Mouse (Mus musculus) stomach, postnatal 0 days (tissue): Measurements from ENCODE around the gene 4931414P19Rik.

Experiments used
- CTCF ChIP-seq: IDR thresholded peaks from 2 replicates; pipeline ENCODE4 v1.5.1; 2016; ENCODE audit warnings: antibody characterized with exemption, low read depth, mild to moderate bottlenecking, moderate library complexity
- EP300 ChIP-seq: optimal IDR thresholded peaks from 2 replicates; pipeline ENCODE3; 2016; ENCODE audit warnings: antibody characterized with exemption

DNA sequence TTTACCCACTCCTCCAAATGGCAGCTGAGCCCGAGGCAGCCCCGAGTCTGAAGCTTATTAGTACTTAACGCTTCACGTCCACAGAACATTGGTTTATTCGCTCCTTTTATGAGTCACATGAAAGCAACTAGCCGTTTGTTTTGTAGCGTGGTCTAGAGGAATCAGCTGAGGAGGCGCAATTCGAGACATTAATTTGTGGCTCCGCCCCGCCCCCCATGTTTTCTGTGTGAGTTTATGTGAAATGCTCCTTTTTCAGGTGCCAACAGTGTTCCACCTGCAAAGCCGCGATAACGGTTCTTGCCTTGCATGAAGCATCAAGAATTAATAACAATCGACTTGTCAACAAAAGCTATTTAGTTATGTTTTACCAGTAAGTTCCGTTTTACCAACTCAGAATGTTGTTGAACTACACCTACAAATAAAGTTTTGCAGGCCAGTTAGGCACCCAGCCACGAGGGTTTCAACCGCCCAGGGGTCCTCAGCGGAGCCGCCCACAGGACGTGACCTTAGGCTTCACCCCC lies 52.3 kb downstream of the 4931414P19Rik start:
- TF ChIP-seq CTCF: no peak
- TF ChIP-seq EP300: no peak
